Mouse (Mus musculus): ENCODE results near the gene Trpm1. TPM values are rescaled to one million over a fixed set of nuclear protein-coding genes. Genes with fewer than 3 reads are reported as not detected.
A peak's percentile ranks its signal among the peaks of the same experiment; 100 is the strongest.

Gene Trpm1
- total and polyA plus RNA-seq, 3 experiments: 5.9 to 10.7 (median 6.1) TPM

DNA sequence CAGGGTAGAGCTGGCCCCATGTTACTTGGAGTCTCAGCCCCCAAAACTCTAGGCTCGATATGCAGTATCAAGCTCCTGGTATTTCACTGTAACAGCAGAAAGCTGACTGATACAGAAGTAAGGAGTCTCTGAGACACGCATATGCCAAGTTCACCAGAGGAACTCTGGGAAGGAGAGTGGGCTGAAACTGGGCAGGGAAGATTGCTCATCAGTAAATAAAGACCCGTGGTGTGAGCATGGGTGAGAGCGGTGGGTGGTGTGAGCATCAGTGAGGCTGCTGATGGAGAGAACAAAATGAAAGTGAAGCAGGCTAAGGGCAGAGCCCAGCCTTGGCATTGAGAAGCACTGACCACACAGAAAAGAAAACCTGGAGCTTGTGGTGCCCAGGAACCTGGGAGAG, 62.0 kb downstream of the Trpm1 start:
- no peaks in the 10 kb centered on the region for H3K79me2 ChIP-seq (replicated peaks; ENCODE audit: control insufficient read depth, extremely low read depth, insufficient read depth, poor library complexity, severe bottlenecking)
- no peaks in the 10 kb centered on the region for H3K9me3 ChIP-seq (replicated peaks; ENCODE audit: low read length)
- dilution Hi-C loops (cut with MboI; ENCODE audit: extremely low pct_ligation_motif_present, extremely low pct_unique_long_range_greater_than_20kb, low sequenced_read_pairs): no loop called here
- peaks cover 13 to 17% of the 10 kb centered on the region in 2 experiments for H3K4me1 ChIP-seq (ENCODE audit: control insufficient read depth in 1 of 2, insufficient read depth in 2 of 2)
- TF ChIP-seq CTCF (conservative IDR thresholded peaks at IDR 0.05 in 1 of 2, IDR thresholded peaks at IDR 0.05 in 1 of 2; ENCODE audit: low read depth in 2 of 2, low read length in 2 of 2): no peak
- in situ Hi-C loops (cut with MboI; ENCODE audit: low pct_ligation_motif_present, low pct_unique_long_range_greater_than_20kb, low sequenced_read_pairs): no loop called here
- H3K9ac ChIP-seq (ENCODE audit: insufficient read depth, low read depth): no peak overlapping the region
- no peak overlapping the region for H3K4me2 ChIP-seq (ENCODE audit: insufficient read depth, low read depth, poor library complexity, severe bottlenecking)
- no peak overlapping the region for H3K27ac ChIP-seq (ENCODE audit: insufficient read depth, low read depth)
- no peaks in the 10 kb centered on the region for H3K36me3 ChIP-seq (replicated peaks in 1 of 2; ENCODE audit: control insufficient read depth in 1 of 2, insufficient read depth in 1 of 2, low read length in 1 of 2)
- H3K27me3 ChIP-seq (replicated peaks): no peaks in the 10 kb centered on the region
- no peak overlapping the region for H3K4me3 ChIP-seq (replicated peaks in 1 of 3; ENCODE audit: low read depth in 2 of 3, low read length in 2 of 3, poor library complexity in 1 of 3)
- DNase-seq (ENCODE audit: extremely low read depth): no peak

DNA sequence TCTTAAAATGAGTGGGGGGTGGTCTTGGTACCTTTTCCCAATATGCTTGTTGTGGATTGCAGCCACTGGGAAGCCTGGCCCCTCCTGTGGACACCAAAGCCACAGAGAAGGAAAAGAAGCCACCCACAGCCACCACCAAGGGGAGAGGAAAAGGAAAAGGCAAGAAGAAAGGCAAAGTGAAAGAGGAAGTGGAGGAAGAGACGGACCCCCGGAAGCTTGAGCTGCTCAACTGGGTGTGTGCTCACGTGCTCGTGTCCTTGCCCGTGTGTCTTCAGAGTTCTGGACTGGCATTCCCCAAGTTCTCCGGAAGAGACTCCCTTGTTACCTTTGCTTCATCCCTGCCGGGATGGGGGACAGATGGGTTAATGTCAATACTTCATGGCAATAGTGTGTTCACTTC, 63.8 kb downstream of the Trpm1 start:
- dilution Hi-C loops (cut with MboI; ENCODE audit: extremely low pct_ligation_motif_present, extremely low pct_unique_long_range_greater_than_20kb, low sequenced_read_pairs) (no loop called here), in situ Hi-C loops (cut with MboI; ENCODE audit: low pct_ligation_motif_present, low pct_unique_long_range_greater_than_20kb, low sequenced_read_pairs) (no loop called here)
- Histone ChIP-seq H3K9ac (ENCODE audit: insufficient read depth, low read depth) (no peak overlapping the region), H3K9me3 (replicated peaks; ENCODE audit: low read length) (no peaks in the 10 kb centered on the region), H3K27me3 (replicated peaks) (no peaks in the 10 kb centered on the region), H3K4me2 (ENCODE audit: insufficient read depth, low read depth, poor library complexity, severe bottlenecking) (no peak overlapping the region), H3K27ac (ENCODE audit: insufficient read depth, low read depth) (no peak overlapping the region), H3K4me1 (ENCODE audit: control insufficient read depth in 1 of 2, insufficient read depth in 2 of 2) (peaks cover 9 to 10% of the 10 kb centered on the region in 2 experiments), H3K4me3 (replicated peaks in 1 of 3; ENCODE audit: low read depth in 2 of 3, low read length in 2 of 3, poor library complexity in 1 of 3) (no peak overlapping the region), H3K36me3 (replicated peaks in 1 of 2; ENCODE audit: control insufficient read depth in 1 of 2, insufficient read depth in 1 of 2, low read length in 1 of 2) (no peaks in the 10 kb centered on the region), H3K79me2 (replicated peaks; ENCODE audit: control insufficient read depth, extremely low read depth, insufficient read depth, poor library complexity, severe bottlenecking) (no peaks in the 10 kb centered on the region)
- DNase-seq (ENCODE audit: extremely low read depth): no peak
- TF ChIP-seq BHLHE40 (IDR thresholded peaks at IDR 0.05; ENCODE audit: low read depth, low read length): peak; percentile 88
- TF ChIP-seq MAFK (IDR thresholded peaks at IDR 0.05; ENCODE audit: insufficient replicate concordance, low read length): no peak
- peak; percentile 50 for TF ChIP-seq ELF1 (IDR thresholded peaks at IDR 0.05; ENCODE audit: low read depth, low read length)

- in situ Hi-C loops (cut with MboI; ENCODE audit: low pct_ligation_motif_present, low pct_unique_long_range_greater_than_20kb, low sequenced_read_pairs): no loop called here
- Histone ChIP-seq H3K27ac (ENCODE audit: insufficient read depth, low read depth) (no peak overlapping the region), H3K27me3 (replicated peaks) (no peaks in the 10 kb centered on the region), H3K4me1 (ENCODE audit: control insufficient read depth in 1 of 2, insufficient read depth in 2 of 2) (peaks cover 9 to 21% of the 10 kb centered on the region in 2 experiments), H3K4me3 (replicated peaks in 1 of 3; ENCODE audit: low read depth in 2 of 3, low read length in 2 of 3, poor library complexity in 1 of 3) (no peak overlapping the region), H3K9me3 (replicated peaks; ENCODE audit: low read length) (no peaks in the 10 kb centered on the region), H3K36me3 (replicated peaks in 1 of 2; ENCODE audit: control insufficient read depth in 1 of 2, insufficient read depth in 1 of 2, low read length in 1 of 2) (no peaks in the 10 kb centered on the region), H3K79me2 (replicated peaks; ENCODE audit: control insufficient read depth, extremely low read depth, insufficient read depth, poor library complexity, severe bottlenecking) (no peaks in the 10 kb centered on the region), H3K4me2 (ENCODE audit: insufficient read depth, low read depth, poor library complexity, severe bottlenecking) (no peak overlapping the region), H3K9ac (ENCODE audit: insufficient read depth, low read depth) (no peak overlapping the region)
- dilution Hi-C loops (cut with MboI; ENCODE audit: extremely low pct_ligation_motif_present, extremely low pct_unique_long_range_greater_than_20kb, low sequenced_read_pairs): no loop called here
- no peak for TF ChIP-seq JUND (conservative IDR thresholded peaks at IDR 0.05; ENCODE audit: low read depth, low read length)
- TF ChIP-seq BHLHE40 (IDR thresholded peaks at IDR 0.05; ENCODE audit: low read depth, low read length): no peak
- no peak for TF ChIP-seq ELF1 (IDR thresholded peaks at IDR 0.05; ENCODE audit: low read depth, low read length)
- TF ChIP-seq MAZ (IDR thresholded peaks at IDR 0.05; ENCODE audit: low read depth, low read length): no peak
- TF ChIP-seq MAFK (IDR thresholded peaks at IDR 0.05; ENCODE audit: insufficient replicate concordance, low read length): no peak
- TF ChIP-seq ZMIZ1 (IDR thresholded peaks at IDR 0.05; ENCODE audit: low read depth, low read length): no peak
- TF ChIP-seq CTCF (conservative IDR thresholded peaks at IDR 0.05 in 1 of 2, IDR thresholded peaks at IDR 0.05 in 1 of 2; ENCODE audit: low read depth in 2 of 2, low read length in 2 of 2): no peak
- no peak for TF ChIP-seq KAT2A (IDR thresholded peaks at IDR 0.05; ENCODE audit: insufficient replicate concordance, low read length)
- no peak for TF ChIP-seq MYC (IDR thresholded peaks at IDR 0.05; ENCODE audit: low read depth, low read length)
- TF ChIP-seq RAD21 (IDR thresholded peaks at IDR 0.05; ENCODE audit: low read depth, low read length): no peak
- TF ChIP-seq ZC3H11A (IDR thresholded peaks at IDR 0.05; ENCODE audit: low read depth, low read length): no peak
- no peak for DNase-seq (ENCODE audit: extremely low read depth)
These were observed 66.1 kb downstream of the Trpm1 start for GRCm38 (mm10) chr7:64219765-64220164.

Measured in CH12.LX (cell line).